In genomic region chr11:46288091-46288490, GRCm38 (mm10) we compare ENCODE assay signal across 22 mouse cellular contexts. TPM values are rescaled to one million over a fixed set of nuclear protein-coding genes. Genes with fewer than 3 reads are reported as not detected.
"Had no signal": no experiment of that assay in that cellular context is flagged by ENCODE, and none has a peak within 500 bp of the region (broad histone marks: within the 10 kb centered on the region; RNA-seq: fewer than 3 reads in every experiment).

No protein-coding gene starts in this region.

- H3K4me3 ChIP-seq: lung, embryonic 15.5 days; megakaryocyte, embryonic 14.5 days; midbrain, embryonic 13.5 days; midbrain, embryonic 15.5 days; neural tube, embryonic 12.5 days had no signal

- H3K9ac ChIP-seq: lung, embryonic 15.5 days; midbrain, embryonic 13.5 days; midbrain, embryonic 15.5 days; neural tube, embryonic 12.5 days had no signal

- H3K27me3 ChIP-seq: lung, embryonic 15.5 days; megakaryocyte, embryonic 14.5 days; midbrain, embryonic 15.5 days; neural tube, embryonic 12.5 days had no signal

- H3K4me2 ChIP-seq: lung, embryonic 15.5 days; midbrain, embryonic 11.5 days; midbrain, embryonic 13.5 days; midbrain, embryonic 15.5 days; neural tube, embryonic 12.5 days had no signal

- H3K36me3 ChIP-seq: lung, embryonic 15.5 days had no signal

- H3K27ac ChIP-seq: lung, embryonic 15.5 days; macrophage; midbrain, embryonic 13.5 days; midbrain, embryonic 15.5 days; neural tube, embryonic 12.5 days had no signal

- ATAC-seq: lung, postnatal 0 days; midbrain, embryonic 13.5 days; midbrain, embryonic 15.5 days had no signal

- H3K9me3 ChIP-seq: lung, embryonic 15.5 days; megakaryocyte, embryonic 14.5 days; midbrain, embryonic 13.5 days; midbrain, embryonic 15.5 days; neural tube, embryonic 12.5 days had no signal

- DNase-seq: lung, adult 2 months; lung, postnatal 14 days; lung, postnatal 36 days; retina, postnatal 1 day; right cerebral cortex, adult 18-20 months; right cerebral cortex, postnatal 25 days; right cerebral cortex, postnatal 4 days; spleen, adult 18-20 months; thymus, adult 18-20 months; thymus, postnatal 14 days; thymus, postnatal 36 days had no signal

- H3K4me1 ChIP-seq: lung, embryonic 15.5 days had no signal

RNA-seq across cellular contexts. Expression of gene Fndc9, which starts 52.8 kb away (rescaled TPM):
- total RNA-seq: megakaryocyte progenitor cell, adult 5-6 weeks; monocyte, adult 5-6 weeks had no signal
- polyA plus RNA-seq: lung, postnatal 0 days; macrophage; small intestine, adult 2 months had no signal
